Mouse (Mus musculus) embryo, embryonic 10 days (tissue): ENCODE measurements around the gene Nanos2.

Experiments used
- DNase-seq: peaks from one replicate; pipeline ENCODE4 v3.0.0-alpha.2; 2015; ENCODE audit warnings: low spot score

The Nanos2 gene

GRCm38 (mm10) chr7:19017909-19018308 lies 30.7 kb downstream of the Nanos2 start:
- DNase-seq, result no peak

- no peak for DNase-seq
These were observed 33.8 kb downstream of the Nanos2 start for GRCm38 (mm10) chr7:19021048-19021447.

- no peak for DNase-seq
These were observed 35.2 kb downstream of the Nanos2 start for GRCm38 (mm10) chr7:19022189-19022958.

GRCm38 (mm10) chr7:19023357-19023814 lies 36.2 kb downstream of the Nanos2 start, which contains the start of gene Foxa3:
Foxa3 (minus strand) TSS chr7:19023538.
- DNase-seq, result no peak

GRCm38 (mm10) chr7:19024096-19024506 lies 36.9 kb downstream of the Nanos2 start, which contains the start of gene Sympk:
Sympk (plus strand) TSS chr7:19024377.
- peak; percentile 96 for DNase-seq

- peak; percentile 64 for DNase-seq
These were observed 37.5 kb downstream of the Nanos2 start for GRCm38 (mm10) chr7:19024581-19025255.

GRCm38 (mm10) chr7:19028067-19028466 lies 40.9 kb downstream of the Nanos2 start:
- no peak for DNase-seq

GRCm38 (mm10) chr7:19029084-19029653 lies 42.0 kb downstream of the Nanos2 start:
- DNase-seq, result peak; percentile 73

- DNase-seq, result peak; percentile 48
These were observed 44.4 kb downstream of the Nanos2 start for GRCm38 (mm10) chr7:19031641-19032040.
